Mouse (Mus musculus) hindbrain, embryonic 15.5 days (tissue): ENCODE measurements around the gene Heatr5b. TPM values are rescaled to one million over a fixed set of nuclear protein-coding genes. Genes with fewer than 3 reads are reported as not detected.

ENCODE experiments used
- ATAC-seq: fragments of 200-750 bp; cut with Nextera tagmentation; 2 replicates; pipeline ENCODE4 v1.8.0; 2017; ENCODE audit warnings: low read depth, moderate number of reproducible peaks, moderate TSS enrichment; ENCODE audit not compliant: low FRiP score
- H3K27ac ChIP-seq: fragments of 300-500 bp; sonication (generic); replicated peaks from 2 replicates; pipeline ENCODE4 v1.5.1; 2015; ENCODE audit warnings: mild to moderate bottlenecking, inconsistent platforms
- H3K27me3 ChIP-seq: fragments of 300-500 bp; sonication (generic); 2 replicates; pipeline ENCODE4 v1.6.1; 2015; ENCODE audit warnings: control low read depth, inconsistent platforms
- H3K36me3 ChIP-seq: fragments of 300-500 bp; sonication (generic); 2 replicates; pipeline ENCODE4 v1.6.1; 2015; ENCODE audit warnings: control low read depth, inconsistent platforms
- H3K4me1 ChIP-seq: fragments of 300-500 bp; sonication (generic); replicated peaks from 2 replicates; pipeline ENCODE4 v1.6.1; 2015; ENCODE audit warnings: control low read depth, inconsistent platforms
- H3K4me2 ChIP-seq: fragments of 300-500 bp; sonication (generic); 2 replicates; pipeline ENCODE4 v1.6.1; 2015; ENCODE audit warnings: moderate library complexity, mild to moderate bottlenecking, inconsistent platforms
- H3K4me3 ChIP-seq: fragments of 300-500 bp; sonication (generic); 2 replicates; pipeline ENCODE4 v1.5.1; 2015; ENCODE audit warnings: mild to moderate bottlenecking, inconsistent platforms
- H3K9ac ChIP-seq: fragments of 300-500 bp; sonication (generic); 2 replicates; pipeline ENCODE4 v1.6.1; 2015; ENCODE audit warnings: inconsistent platforms
- H3K9me3 ChIP-seq: fragments of 300-500 bp; sonication (generic); 2 replicates; pipeline ENCODE4 v1.6.1; 2016; ENCODE audit warnings: control low read depth, inconsistent platforms
- WGBS: fragments of 180-500 bp; shearing (Covaris S2); methylation state at CpG from one replicate; pipeline ENCODE4 v1.1.7; 2015; 5-methylcytosine and 5-hydroxymethylcytosine counted together
- polyA plus RNA-seq: library from polyadenylated mRNA; unstranded; fragments of >200 nt; fragmentation: Nextera tagmentation; extraction: Ambion mirVana; gene quantifications from 2 replicates; pipeline ENCODE4 v1.2.1, GENCODE M21; 2015

The Heatr5b gene
- polyA plus RNA-seq, 1 experiment from 2014 or later = 20.5 TPM

GRCm38 (mm10) chr17:78724461-78725055 lies 110.6 kb downstream of the Heatr5b start:
- Histone ChIP-seq H3K4me1 (no peaks in the 10 kb centered on the region), H3K27ac (no peak overlapping the region), H3K4me2 (no peak overlapping the region), H3K36me3 (no peaks in the 10 kb centered on the region), H3K9me3 (no peaks in the 10 kb centered on the region), H3K4me3 (no peak overlapping the region), H3K9ac (no peak overlapping the region), H3K27me3 (no peaks in the 10 kb centered on the region)
- ATAC-seq = no peak
- 77% methylated on average over 6 of the region's 6 CpGs for WGBS

GRCm38 (mm10) chr17:78721690-78722089 lies 113.5 kb downstream of the Heatr5b start:
- ATAC-seq = no peak
- Histone ChIP-seq H3K9me3 (no peaks in the 10 kb centered on the region), H3K36me3 (peaks cover 8% of the 10 kb centered on the region), H3K27me3 (no peaks in the 10 kb centered on the region), H3K4me3 (no peak overlapping the region), H3K9ac (no peak overlapping the region), H3K27ac (no peak overlapping the region), H3K4me1 (no peaks in the 10 kb centered on the region), H3K4me2 (no peak overlapping the region)
- WGBS = 87% methylated on average over 7 of the region's 7 CpGs

GRCm38 (mm10) chr17:78719086-78719485 lies 116.1 kb downstream of the Heatr5b start:
- H3K9ac ChIP-seq = no peak overlapping the region
- no peaks in the 10 kb centered on the region for H3K9me3 ChIP-seq
- WGBS = 94% methylated on average over 13 of the region's 13 CpGs
- no peak overlapping the region for H3K4me3 ChIP-seq
- peaks cover 8% of the 10 kb centered on the region for H3K36me3 ChIP-seq
- no peaks in the 10 kb centered on the region for H3K27me3 ChIP-seq
- ATAC-seq = no peak
- H3K4me2 ChIP-seq = no peak overlapping the region
- H3K4me1 ChIP-seq = no peaks in the 10 kb centered on the region
- no peak overlapping the region for H3K27ac ChIP-seq

- H3K4me2 ChIP-seq = no peak overlapping the region
- H3K36me3 ChIP-seq = 0 out of 2 replicates have a peak, but pooled peaks cover 4% of the 10 kb centered on the region
- no peaks in the 10 kb centered on the region for H3K27me3 ChIP-seq
- H3K9ac ChIP-seq = no peak overlapping the region
- no peaks in the 10 kb centered on the region for H3K4me1 ChIP-seq
- WGBS = 89% methylated on average over 2 of the region's 2 CpGs
- no peak for ATAC-seq
- H3K27ac ChIP-seq = no peak overlapping the region
- H3K9me3 ChIP-seq = no peaks in the 10 kb centered on the region
- no peak overlapping the region for H3K4me3 ChIP-seq
These were observed 124.9 kb downstream of the Heatr5b start for GRCm38 (mm10) chr17:78710258-78710657.

- H3K4me3 ChIP-seq = no peak overlapping the region
- 0 out of 2 replicates have a peak, but pooled peaks cover 4% of the 10 kb centered on the region for H3K36me3 ChIP-seq
- 91% methylated on average over 7 of the region's 7 CpGs for WGBS
- H3K9me3 ChIP-seq = no peaks in the 10 kb centered on the region
- no peak overlapping the region for H3K4me2 ChIP-seq
- no peak overlapping the region for H3K27ac ChIP-seq
- no peaks in the 10 kb centered on the region for H3K4me1 ChIP-seq
- no peak for ATAC-seq
- H3K9ac ChIP-seq = no peak overlapping the region
- no peaks in the 10 kb centered on the region for H3K27me3 ChIP-seq
These were observed 126.7 kb downstream of the Heatr5b start for GRCm38 (mm10) chr17:78708422-78708821.

- H3K36me3 ChIP-seq = 0 out of 2 replicates have a peak, but pooled peaks cover 7% of the 10 kb centered on the region
- H3K4me2 ChIP-seq = no peak overlapping the region
- 96% methylated on average over 7 of the region's 7 CpGs for WGBS
- no peaks in the 10 kb centered on the region for H3K4me1 ChIP-seq
- no peak for ATAC-seq
- no peaks in the 10 kb centered on the region for H3K27me3 ChIP-seq
- H3K27ac ChIP-seq = no peak overlapping the region
- no peaks in the 10 kb centered on the region for H3K9me3 ChIP-seq
- no peak overlapping the region for H3K9ac ChIP-seq
- H3K4me3 ChIP-seq = no peak overlapping the region
These were observed 132.2 kb downstream of the Heatr5b start for GRCm38 (mm10) chr17:78702988-78703387.

Other genes with a start within 250 kb of the Heatr5b start
- 5.0 and 5.7 TPM in 2 replicates for gene Strn, start 98.2 kb downstream of the Heatr5b start, polyA plus RNA-seq
- gene Gpatch11, start 203 bp upstream of the Heatr5b start, polyA plus RNA-seq = 50.8 and 57.9 TPM in 2 replicates
- gene Eif2ak2, start 47.2 kb upstream of the Heatr5b start, polyA plus RNA-seq = 4.2 and 6.1 TPM in 2 replicates
- 0.27 TPM in 1 of 2 replicates, not detected in the other for gene Sult6b1, start 71.6 kb upstream of the Heatr5b start, polyA plus RNA-seq
- gene Cebpzos, start 81.1 kb upstream of the Heatr5b start, polyA plus RNA-seq = 103 and 113 TPM in 2 replicates
- 38.6 and 42.6 TPM in 2 replicates for gene Cebpz, start 101.7 kb upstream of the Heatr5b start, polyA plus RNA-seq
- gene Ndufaf7, start 101.8 kb upstream of the Heatr5b start, polyA plus RNA-seq = 58.8 and 62.1 TPM in 2 replicates
- 12.8 and 13.5 TPM in 2 replicates for gene Prkd3, start 185.5 kb upstream of the Heatr5b start, polyA plus RNA-seq
- gene Qpct, start 216.5 kb upstream of the Heatr5b start, polyA plus RNA-seq = 23.1 and 23.6 TPM in 2 replicates